In the genomic region with DNA sequence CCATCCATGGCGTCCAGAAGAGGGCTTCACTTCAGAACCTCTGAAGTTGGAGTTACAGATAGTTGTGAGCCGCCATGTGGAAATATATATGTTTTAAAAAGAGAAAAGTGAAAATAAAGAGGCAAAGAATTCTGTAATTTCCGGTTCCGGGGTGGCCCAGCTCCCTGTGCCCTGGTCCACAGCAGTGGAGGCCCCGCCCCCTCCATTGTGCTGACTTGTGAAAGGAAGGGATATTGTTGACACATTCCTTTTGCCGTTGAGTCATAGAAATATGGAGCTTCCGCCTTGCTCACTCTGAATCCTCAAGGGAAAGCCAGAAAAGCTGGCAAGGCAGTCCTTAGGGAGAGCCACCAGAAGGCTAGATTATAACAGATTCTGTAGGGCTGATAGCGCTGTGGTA, we compare ENCODE assay signal across 12 mouse cellular contexts. TPM values are rescaled to one million over a fixed set of nuclear protein-coding genes. Genes with fewer than 3 reads are reported as not detected.
DNase-seq lines count a peak whose midpoint lies in the region; ATAC-seq and TF ChIP-seq lines count a peak whose summit lies in the region.
"Had no signal": no experiment of that assay in that cellular context is flagged by ENCODE, and none has a peak within 500 bp of the region (broad histone marks: within the 10 kb centered on the region; RNA-seq: fewer than 3 reads in every experiment).

No protein-coding gene starts in this region.

- peak; percentile 22 for DNase-seq in kidney, adult 9 months
- DNase-seq in lung, adult 18-20 months: peak; percentile 81 to 89
- DNase-seq in stomach, postnatal 0 days (ENCODE audit: low spot score): peak; percentile 92
- DNase-seq in cerebellum, postnatal 36 days: no peak
- DNase-seq in layer of hippocampus, adult 9-11 months: no peak
- DNase-seq: spleen, adult 18-20 months had no signal

- no peak overlapping the region for H3K4me3 ChIP-seq in kidney, embryonic 16.5 days (ENCODE audit: low read length)
- H3K4me3 ChIP-seq in stomach, postnatal 0 days (ENCODE audit: low read depth, low read length): no peak overlapping the region
- H3K4me3 ChIP-seq in forebrain, embryonic 13.5 days: no peak overlapping the region
- H3K4me3 ChIP-seq: heart, adult 2 months had no signal

- WGBS in kidney, embryonic 16.5 days: 82% methylated on average over 8 of the region's 8 CpGs
- WGBS in stomach, postnatal 0 days: 51% methylated on average over 8 of the region's 8 CpGs
- WGBS in forebrain, embryonic 13.5 days: 77% methylated on average over 8 of the region's 8 CpGs

- TF ChIP-seq CTCF in stomach, postnatal 0 days (IDR thresholded peaks at IDR 0.05; ENCODE audit: low read depth): no peak

- H3K36me3 ChIP-seq in kidney, embryonic 16.5 days (ENCODE audit: insufficient read depth, low read length): no peaks in the 10 kb centered on the region
- H3K36me3 ChIP-seq in stomach, postnatal 0 days (ENCODE audit: control insufficient read depth, insufficient read depth, low read length): no peaks in the 10 kb centered on the region
- H3K36me3 ChIP-seq in forebrain, embryonic 13.5 days (ENCODE audit: poor library complexity, severe bottlenecking): no peaks in the 10 kb centered on the region

- no peak overlapping the region for H3K9ac ChIP-seq in kidney, embryonic 16.5 days (replicated peaks; ENCODE audit: low read length)
- H3K9ac ChIP-seq in stomach, postnatal 0 days (ENCODE audit: low read length): no peak overlapping the region
- H3K9ac ChIP-seq in forebrain, embryonic 13.5 days: no peak overlapping the region
- H3K9ac ChIP-seq: liver, embryonic 14.5 days had no signal

- no peaks in the 10 kb centered on the region for H3K4me1 ChIP-seq in kidney, embryonic 16.5 days (ENCODE audit: insufficient read depth, low read length)
- no peaks in the 10 kb centered on the region for H3K4me1 ChIP-seq in stomach, postnatal 0 days (replicated peaks; ENCODE audit: control insufficient read depth, insufficient read depth)
- H3K4me1 ChIP-seq in forebrain, embryonic 13.5 days: no peaks in the 10 kb centered on the region

- H3K27ac ChIP-seq in kidney, embryonic 16.5 days (ENCODE audit: low read length): no peak overlapping the region
- H3K27ac ChIP-seq in stomach, postnatal 0 days (replicated peaks): peak overlapping the region; percentile 71; the same call in 1 of the 2 replicates
- H3K27ac ChIP-seq in forebrain, embryonic 13.5 days: no peak overlapping the region
- H3K27ac ChIP-seq: heart, adult 2 months; liver, embryonic 14.5 days had no signal

- no peaks in the 10 kb centered on the region for H3K9me3 ChIP-seq in kidney, embryonic 16.5 days (ENCODE audit: low read length)
- no peaks in the 10 kb centered on the region for H3K9me3 ChIP-seq in stomach, postnatal 0 days (ENCODE audit: control insufficient read depth, low read length)
- H3K9me3 ChIP-seq in forebrain, embryonic 13.5 days (replicated peaks): no peaks in the 10 kb centered on the region

- no peak for TF ChIP-seq EP300 in stomach, postnatal 0 days (optimal IDR thresholded peaks at IDR 0.05)

- H3K4me2 ChIP-seq in kidney, embryonic 16.5 days (replicated peaks; ENCODE audit: low read depth, low read length): no peak overlapping the region
- no peak overlapping the region for H3K4me2 ChIP-seq in stomach, postnatal 0 days (replicated peaks; ENCODE audit: low read depth)
- no peak overlapping the region for H3K4me2 ChIP-seq in forebrain, embryonic 13.5 days

- no peak for ATAC-seq in kidney, embryonic 16.5 days (ENCODE audit: low FRiP score, low TSS enrichment)
- ATAC-seq in granulocyte monocyte progenitor cell, adult 5-6 weeks (replicated peaks; ENCODE audit: poor library complexity, severe bottlenecking): 0 out of 2 replicates have a peak, but pooled peaks have one; percentile 20
- peak; percentile 96 for ATAC-seq in stomach, postnatal 0 days (ENCODE audit: low FRiP score, low TSS enrichment)
- ATAC-seq in forebrain, embryonic 13.5 days: no peak

- no peaks in the 10 kb centered on the region for H3K27me3 ChIP-seq in kidney, embryonic 16.5 days (ENCODE audit: insufficient read depth, low read length)
- no peaks in the 10 kb centered on the region for H3K27me3 ChIP-seq in stomach, postnatal 0 days (ENCODE audit: control insufficient read depth, insufficient read depth, low read length)
- no peaks in the 10 kb centered on the region for H3K27me3 ChIP-seq in forebrain, embryonic 13.5 days

RNA-seq across cellular contexts. Expression of a gene that starts 9.5 kb away (rescaled TPM):
- 0.11 TPM in 1 of 2 replicates, not detected in the other for polyA plus RNA-seq in kidney, embryonic 16.5 days (2015; fragmentation: Nextera tagmentation; extraction: Ambion mirVana)
- total RNA-seq in granulocyte monocyte progenitor cell, adult 5-6 weeks (2014; fragmentation: Nextera tagmentation): not detected in 2 replicates
- total RNA-seq in granulocyte monocyte progenitor cell, adult 5-6 weeks (2017): not detected in 2 replicates
- polyA plus RNA-seq in stomach, postnatal 0 days (2015; fragmentation: Nextera tagmentation; extraction: Ambion mirVana): 0.13 and 0.21 TPM in 2 replicates
- not detected in 2 replicates for polyA plus RNA-seq in forebrain, embryonic 13.5 days (2015; fragmentation: Nextera tagmentation; extraction: Ambion mirVana)
- total RNA-seq: layer of hippocampus, adult 8-10 months had no signal

RNA-seq across cellular contexts. Expression of a gene that starts 52.5 kb away (rescaled TPM):
- 11.2 and 13.9 TPM in 2 replicates for polyA plus RNA-seq in kidney, embryonic 16.5 days (2015; fragmentation: Nextera tagmentation; extraction: Ambion mirVana)
- total RNA-seq in granulocyte monocyte progenitor cell, adult 5-6 weeks (2014; fragmentation: Nextera tagmentation): 72.4 and 75.7 TPM in 2 replicates
- total RNA-seq in granulocyte monocyte progenitor cell, adult 5-6 weeks (2017): 79.6 and 80.6 TPM in 2 replicates
- polyA plus RNA-seq in stomach, postnatal 0 days (2015; fragmentation: Nextera tagmentation; extraction: Ambion mirVana): 7.9 and 10.4 TPM in 2 replicates
- 28.1 and 30.0 TPM in 2 replicates for polyA plus RNA-seq in forebrain, embryonic 13.5 days (2015; fragmentation: Nextera tagmentation; extraction: Ambion mirVana)

Comparison
In these comparisons a context has a peak if more than half of its experiments do, and no peak if none do; other contexts are left out.
1. DNase-seq: peak in kidney, adult 9 months (single experiment), lung, adult 18-20 months (2 of 2) and stomach, postnatal 0 days (single experiment); none in cerebellum, postnatal 36 days (0 of 2) and layer of hippocampus, adult 9-11 months (single experiment).
2. ATAC-seq: peak in granulocyte monocyte progenitor cell, adult 5-6 weeks (single experiment) and stomach, postnatal 0 days (single experiment); none in kidney, embryonic 16.5 days (single experiment) and forebrain, embryonic 13.5 days (single experiment).